ENCODE assay signal across 8 mouse cellular contexts in genomic region chr10:87861104-87861455, GRCm38 (mm10). TPM values are rescaled to one million over a fixed set of nuclear protein-coding genes. Genes with fewer than 3 reads are reported as not detected.
DNase-seq lines count a peak whose midpoint lies in the region; ATAC-seq and TF ChIP-seq lines count a peak whose summit lies in the region.
"Had no signal": no experiment of that assay in that cellular context is flagged by ENCODE, and none has a peak within 500 bp of the region (broad histone marks: within the 10 kb centered on the region; RNA-seq: fewer than 3 reads in every experiment).

No protein-coding gene starts in this region.

- TF ChIP-seq CTCF in lung, postnatal 0 days (IDR thresholded peaks at IDR 0.05): no peak
- no peak for TF ChIP-seq CTCF in stomach, postnatal 0 days (IDR thresholded peaks at IDR 0.05; ENCODE audit: low read depth)
- TF ChIP-seq CTCF in layer of hippocampus, adult 2 months (conservative IDR thresholded peaks at IDR 0.05): no peak

- TF ChIP-seq EP300 in lung, postnatal 0 days (IDR thresholded peaks at IDR 0.05): no peak
- TF ChIP-seq EP300 in stomach, postnatal 0 days (optimal IDR thresholded peaks at IDR 0.05): no peak

- no peaks in the 10 kb centered on the region for H3K36me3 ChIP-seq in lung, postnatal 0 days (ENCODE audit: insufficient read depth, low read length)
- H3K36me3 ChIP-seq in forebrain, embryonic 15.5 days: no peaks in the 10 kb centered on the region
- H3K36me3 ChIP-seq in liver, embryonic 11.5 days (ENCODE audit: control insufficient read depth, insufficient read depth, low read length): no peaks in the 10 kb centered on the region
- 0 out of 2 replicates have a peak, but pooled peaks cover 2% of the 10 kb centered on the region for H3K36me3 ChIP-seq in stomach, postnatal 0 days (ENCODE audit: control insufficient read depth, insufficient read depth, low read length)

- peak overlapping the region; percentile 42; the same call in 1 of the 2 replicates for H3K4me3 ChIP-seq in lung, postnatal 0 days (ENCODE audit: low read depth, low read length)
- H3K4me3 ChIP-seq in forebrain, embryonic 15.5 days: peak overlapping the region; percentile 42
- H3K4me3 ChIP-seq in liver, embryonic 11.5 days (ENCODE audit: low read depth, low read length): peak overlapping the region; percentile 45; the same call in 1 of the 2 replicates
- H3K4me3 ChIP-seq in stomach, postnatal 0 days (ENCODE audit: low read depth, low read length): peak overlapping the region; percentile 57
- H3K4me3 ChIP-seq in layer of hippocampus, adult 2 months: no peak overlapping the region; the same call in 1 of the 2 replicates

- no peak overlapping the region for H3K9ac ChIP-seq in lung, postnatal 0 days (replicated peaks; ENCODE audit: low read depth)
- H3K9ac ChIP-seq in forebrain, embryonic 15.5 days (replicated peaks): peak overlapping the region; percentile 41; the same call in 1 of the 2 replicates
- no peak overlapping the region for H3K9ac ChIP-seq in liver, embryonic 11.5 days (ENCODE audit: low read depth, low read length)
- H3K9ac ChIP-seq in stomach, postnatal 0 days (ENCODE audit: low read length): peak overlapping the region; percentile 68; the same call in 1 of the 2 replicates

- H3K9me3 ChIP-seq in lung, postnatal 0 days (ENCODE audit: low read length): no peaks in the 10 kb centered on the region
- no peaks in the 10 kb centered on the region for H3K9me3 ChIP-seq in forebrain, embryonic 15.5 days
- H3K9me3 ChIP-seq in liver, embryonic 11.5 days (ENCODE audit: control insufficient read depth, low read length): no peaks in the 10 kb centered on the region
- H3K9me3 ChIP-seq in stomach, postnatal 0 days (ENCODE audit: control insufficient read depth, low read length): no peaks in the 10 kb centered on the region

- H3K27ac ChIP-seq in lung, postnatal 0 days (ENCODE audit: low read length): no peak overlapping the region
- no peak overlapping the region for H3K27ac ChIP-seq in forebrain, embryonic 15.5 days (replicated peaks)
- H3K27ac ChIP-seq in liver, embryonic 11.5 days (ENCODE audit: low read depth, low read length): no peak overlapping the region
- peak overlapping the region; percentile 90; the same call in 1 of the 2 replicates for H3K27ac ChIP-seq in stomach, postnatal 0 days (replicated peaks)
- H3K27ac ChIP-seq in layer of hippocampus, adult 2 months: no peak overlapping the region

- H3K27me3 ChIP-seq in lung, postnatal 0 days (replicated peaks; ENCODE audit: insufficient read depth, low read length): peaks cover 9% of the 10 kb centered on the region; the same call in 1 of the 2 replicates
- peaks cover 8% of the 10 kb centered on the region; the same call in 1 of the 2 replicates for H3K27me3 ChIP-seq in forebrain, embryonic 15.5 days
- H3K27me3 ChIP-seq in liver, embryonic 11.5 days (replicated peaks; ENCODE audit: control insufficient read depth, insufficient read depth, low read length): peaks cover 14% of the 10 kb centered on the region
- no peaks in the 10 kb centered on the region for H3K27me3 ChIP-seq in stomach, postnatal 0 days (ENCODE audit: control insufficient read depth, insufficient read depth, low read length)

- H3K4me1 ChIP-seq in lung, postnatal 0 days (ENCODE audit: insufficient read depth, low read depth, low read length): peaks cover 13% of the 10 kb centered on the region
- peaks cover 29% of the 10 kb centered on the region for H3K4me1 ChIP-seq in forebrain, embryonic 15.5 days
- peaks cover 9% of the 10 kb centered on the region for H3K4me1 ChIP-seq in liver, embryonic 11.5 days (replicated peaks; ENCODE audit: control insufficient read depth, insufficient read depth, low read length)
- no peaks in the 10 kb centered on the region for H3K4me1 ChIP-seq in stomach, postnatal 0 days (replicated peaks; ENCODE audit: control insufficient read depth, insufficient read depth)

- DNase-seq in lung, postnatal 0 days (ENCODE audit: low spot score): no peak
- no peak for DNase-seq in lung, postnatal 25 days (ENCODE audit: low spot score)
- no peak for DNase-seq in liver, embryonic 11.5 days (ENCODE audit: low spot score)
- no peak for DNase-seq in stomach, postnatal 0 days (ENCODE audit: low spot score)
- DNase-seq in layer of hippocampus, adult 2 months (ENCODE audit: low spot score in 2 of 2): no peak
- no peak for DNase-seq in cerebellum, postnatal 10 days
- DNase-seq: layer of hippocampus, adult 9-11 months had no signal

- WGBS in lung, postnatal 0 days: 61% methylated on average over 6 of the region's 6 CpGs
- 61% methylated on average over 6 of the region's 6 CpGs for WGBS in forebrain, embryonic 15.5 days
- 69% methylated on average over 6 of the region's 6 CpGs for WGBS in liver, embryonic 11.5 days
- 54% methylated on average over 6 of the region's 6 CpGs for WGBS in stomach, postnatal 0 days

- ATAC-seq in lung, postnatal 0 days: no peak
- no peak for ATAC-seq in forebrain, embryonic 15.5 days (replicated peaks)
- no peak for ATAC-seq in liver, embryonic 11.5 days (replicated peaks; ENCODE audit: low FRiP score)
- no peak for ATAC-seq in stomach, postnatal 0 days (ENCODE audit: low FRiP score, low TSS enrichment)

- peak overlapping the region; percentile 66 for H3K4me2 ChIP-seq in lung, postnatal 0 days (replicated peaks; ENCODE audit: low read depth, low read length)
- peak overlapping the region; percentile 73 for H3K4me2 ChIP-seq in forebrain, embryonic 15.5 days (replicated peaks)
- H3K4me2 ChIP-seq in liver, embryonic 11.5 days: peak overlapping the region; percentile 66
- peak overlapping the region; percentile 70 for H3K4me2 ChIP-seq in stomach, postnatal 0 days (replicated peaks; ENCODE audit: low read depth)

RNA-seq across cellular contexts. Expression of gene Igf1, which starts 3.0 kb away (rescaled TPM):
- polyA plus RNA-seq in lung, postnatal 0 days (2015; fragmentation: Nextera tagmentation; extraction: Ambion mirVana): 20.5 and 25.0 TPM in 2 replicates
- polyA plus RNA-seq in forebrain, embryonic 15.5 days (2015; fragmentation: Nextera tagmentation; extraction: Ambion mirVana): 3.8 and 4.6 TPM in 2 replicates
- polyA plus RNA-seq in liver, embryonic 11.5 days (2014; fragmentation: Nextera tagmentation; extraction: Ambion mirVana): 21.8 and 22.6 TPM in 2 replicates
- polyA plus RNA-seq in stomach, postnatal 0 days (2015; fragmentation: Nextera tagmentation; extraction: Ambion mirVana): 38.1 and 42.5 TPM in 2 replicates
- total RNA-seq in layer of hippocampus, adult 2 months (2021): 1 to 10 TPM; 7.8 to 9.2 TPM

Comparison
In these comparisons a context has a peak if more than half of its experiments do, and no peak if none do; other contexts are left out.
1. H3K9ac ChIP-seq: peak in forebrain, embryonic 15.5 days (single experiment) and stomach, postnatal 0 days (single experiment); none in lung, postnatal 0 days (single experiment) and liver, embryonic 11.5 days (single experiment).
2. Peak in every context shown above with its lines, with median percentiles within 50 percentile points of each other: H3K4me2 ChIP-seq.